In genomic region chr1:23264251-23264650, GRCm38 (mm10) we compare ENCODE assay signal across 11 mouse cellular contexts.
DNase-seq lines count a peak whose midpoint lies in the region; ATAC-seq lines count a peak whose summit lies in the region.
"Had no signal": no experiment of that assay in that cellular context is flagged by ENCODE, and none has a peak within 500 bp of the region (broad histone marks: within the 10 kb centered on the region; RNA-seq: fewer than 3 reads in every experiment).

No protein-coding gene starts in this region.

- H3K4me1 ChIP-seq in heart, embryonic 11.5 days (ENCODE audit: control insufficient read depth, insufficient read depth, low read length), result peaks cover 10% of the 10 kb centered on the region

- H3K4me3 ChIP-seq in heart, embryonic 11.5 days (ENCODE audit: low read depth, low read length), result no peak overlapping the region

- no peaks in the 10 kb centered on the region for H3K27me3 ChIP-seq in heart, embryonic 11.5 days (ENCODE audit: control insufficient read depth, insufficient read depth, low read length)

- H3K27ac ChIP-seq in heart, embryonic 11.5 days (ENCODE audit: low read depth, low read length), result peak overlapping the region; percentile 35; the same call in 1 of the 2 replicates
- H3K27ac ChIP-seq: hindbrain, embryonic 14.5 days had no signal

- H3K9me3 ChIP-seq in heart, embryonic 11.5 days (replicated peaks; ENCODE audit: control insufficient read depth, low read length), result no peaks in the 10 kb centered on the region

- no peak overlapping the region for H3K9ac ChIP-seq in heart, embryonic 11.5 days (ENCODE audit: low read depth, low read length)
- H3K9ac ChIP-seq: hindbrain, embryonic 14.5 days had no signal

- WGBS in heart, embryonic 11.5 days (ENCODE audit: insufficient replicate concordance), result 38% methylated on average over 3 of the region's 3 CpGs

- no peaks in the 10 kb centered on the region for H3K36me3 ChIP-seq in heart, embryonic 11.5 days (ENCODE audit: control insufficient read depth, insufficient read depth, low read length)

- ATAC-seq in heart, embryonic 11.5 days (replicated peaks; ENCODE audit: insufficient number of reproducible peaks, low FRiP score, low TSS enrichment), result no peak; the same call in 1 of the 2 replicates

- intact Hi-C loops in heart, postnatal 14 days (cut with DNase I), result no loop called here

- H3K4me2 ChIP-seq in heart, embryonic 11.5 days, result peak overlapping the region; percentile 31
- H3K4me2 ChIP-seq: hindbrain, embryonic 14.5 days had no signal

- DNase-seq in heart, postnatal 14 days, result no peak
- peak; percentile 13 to 26 for DNase-seq in kidney, postnatal 36 days
- no peak for DNase-seq in kidney, adult 9 months
- peak; percentile 24 to 39 for DNase-seq in right cerebral cortex, adult 2 months (ENCODE audit: low spot score in 2 of 2)
- no peak for DNase-seq in right cerebral cortex, postnatal 14 days
- peak; percentile 50 for DNase-seq in telencephalon, adult 2 months (ENCODE audit: low read depth, low spot score)
- DNase-seq in T-cell, adult 2 months (ENCODE audit: low spot score), result no peak
- DNase-seq: adrenal gland, adult 2 months; thymus, postnatal 25 days had no signal

Comparison
In these comparisons a context has a peak if more than half of its experiments do, and no peak if none do; other contexts are left out.
1. DNase-seq: peak in kidney, postnatal 36 days (2 of 2), right cerebral cortex, adult 2 months (2 of 2) and telencephalon, adult 2 months (single experiment); none in heart, postnatal 14 days (0 of 2), kidney, adult 9 months (single experiment), right cerebral cortex, postnatal 14 days (single experiment) and T-cell, adult 2 months (single experiment).